In the genomic region with DNA sequence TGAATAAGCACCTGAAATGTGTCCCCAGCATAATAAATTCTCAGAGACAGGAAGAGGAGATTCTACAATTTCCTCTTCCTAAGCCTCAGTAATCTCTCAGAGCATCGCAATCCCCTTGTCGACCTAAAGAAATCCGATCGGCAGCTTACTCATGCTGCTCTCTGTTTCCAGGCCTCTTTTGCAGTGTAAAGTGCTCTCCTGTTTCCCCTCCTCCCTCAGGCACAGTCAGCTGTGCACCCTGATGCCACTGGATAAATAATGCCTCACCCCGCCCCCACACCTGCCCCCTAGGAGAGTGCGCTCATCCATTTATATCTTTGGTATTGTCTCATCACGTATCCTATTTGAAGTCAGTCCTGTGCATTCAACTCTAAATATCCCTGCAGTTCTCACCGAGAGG, we compare ENCODE assay signal across 13 mouse cellular contexts. TPM values are rescaled to one million over a fixed set of nuclear protein-coding genes. Genes with fewer than 3 reads are reported as not detected.
DNase-seq lines count a peak whose midpoint lies in the region; ATAC-seq and TF ChIP-seq lines count a peak whose summit lies in the region.
"Had no signal": no experiment of that assay in that cellular context is flagged by ENCODE, and none has a peak within 500 bp of the region (broad histone marks: within the 10 kb centered on the region; RNA-seq: fewer than 3 reads in every experiment).

No protein-coding gene starts in this region.

- H3K9me3 ChIP-seq in hindbrain, embryonic 10.5 days, result no peaks in the 10 kb centered on the region
- H3K9me3 ChIP-seq in midbrain, embryonic 14.5 days (ENCODE audit: control insufficient read depth, low read length), result no peaks in the 10 kb centered on the region

- WGBS in hindbrain, embryonic 10.5 days, result 19% methylated on average over 8 of the region's 8 CpGs
- WGBS in midbrain, embryonic 14.5 days, result 8% methylated on average over 8 of the region's 8 CpGs

- DNase-seq in ES-CJ7 (ENCODE audit: low read depth, low spot score), result peak; percentile 18
- peak; percentile 47 for DNase-seq in brain, embryonic 14.5 days (ENCODE audit: low read depth)
- DNase-seq in hindbrain, embryonic 10.5 days (ENCODE audit: low spot score), result peak; percentile 16
- DNase-seq in midbrain, embryonic 14.5 days, result peak; percentile 43
- DNase-seq in left cerebral cortex, postnatal 25 days (ENCODE audit: low spot score in 2 of 2), result no peak
- no peak for DNase-seq in layer of hippocampus, adult 18-20 months (ENCODE audit: low spot score in 2 of 2)
- DNase-seq in heart, adult 8-10 months (ENCODE audit: low spot score), result no peak
- DNase-seq: adrenal gland, adult 2 months; cerebellum, adult 9-11 months; gastrocnemius, postnatal 10 days; layer of hippocampus, postnatal 36 days; lung, embryonic 14.5 days had no signal

- no peaks in the 10 kb centered on the region for H3K27me3 ChIP-seq in hindbrain, embryonic 10.5 days (ENCODE audit: insufficient read depth, poor library complexity, severe bottlenecking)
- no peaks in the 10 kb centered on the region for H3K27me3 ChIP-seq in midbrain, embryonic 14.5 days (ENCODE audit: control insufficient read depth, insufficient read depth, low read length)

- no peak for TF ChIP-seq CTCF in brain, embryonic 14.5 days (IDR thresholded peaks at IDR 0.05; ENCODE audit: borderline replicate concordance, extremely low read depth, insufficient read depth, insufficient read length)

- no peak overlapping the region for H3K9ac ChIP-seq in midbrain, embryonic 14.5 days (replicated peaks; ENCODE audit: low read length)
- H3K9ac ChIP-seq: lung, embryonic 14.5 days had no signal

- 0 out of 2 replicates have a peak overlapping the region, but pooled peaks have one; percentile 51 for H3K27ac ChIP-seq in hindbrain, embryonic 10.5 days
- H3K27ac ChIP-seq in midbrain, embryonic 14.5 days (replicated peaks; ENCODE audit: low read depth, low read length), result no peak overlapping the region

- H3K4me3 ChIP-seq in hindbrain, embryonic 10.5 days, result no peak overlapping the region
- no peak overlapping the region for H3K4me3 ChIP-seq in midbrain, embryonic 14.5 days (replicated peaks; ENCODE audit: low read depth, low read length)

- intact Hi-C loops in left cerebral cortex, postnatal 25 days (cut with DNase I), result no loop called here

- peak overlapping the region; percentile 13 for H3K4me2 ChIP-seq in midbrain, embryonic 14.5 days (ENCODE audit: low read length)
- H3K4me2 ChIP-seq: lung, embryonic 14.5 days had no signal

- H3K36me3 ChIP-seq in hindbrain, embryonic 10.5 days, result no peaks in the 10 kb centered on the region
- no peaks in the 10 kb centered on the region for H3K36me3 ChIP-seq in midbrain, embryonic 14.5 days (ENCODE audit: control insufficient read depth, insufficient read depth, low read length)

- TF ChIP-seq POLR2A in brain, embryonic 14.5 days (IDR thresholded peaks at IDR 0.05; ENCODE audit: borderline replicate concordance, extremely low read depth, insufficient read depth, insufficient read length, poor library complexity, severe bottlenecking), result no peak

- peaks cover 10% of the 10 kb centered on the region for H3K4me1 ChIP-seq in hindbrain, embryonic 10.5 days (replicated peaks)
- no peaks in the 10 kb centered on the region for H3K4me1 ChIP-seq in midbrain, embryonic 14.5 days (ENCODE audit: control insufficient read depth, insufficient read depth, low read length)

- peak; percentile 62; the same call in 1 of the 2 replicates for ATAC-seq in midbrain, embryonic 14.5 days (ENCODE audit: low FRiP score, low TSS enrichment)
- no peak for ATAC-seq in granulocyte monocyte progenitor cell, adult 5-6 weeks (replicated peaks; ENCODE audit: poor library complexity, severe bottlenecking)

RNA-seq across cellular contexts. Expression of a gene that starts 41.9 kb away (rescaled TPM):
- 51.6 and 82.4 TPM in 2 replicates for polyA plus RNA-seq in brain, embryonic 14.5 days (2012; rRNA removed)
- polyA plus RNA-seq in hindbrain, embryonic 10.5 days (2016; fragmentation: Nextera tagmentation; extraction: Ambion mirVana), result 91.5 and 96.0 TPM in 2 replicates
- 220 and 249 TPM in 2 replicates for polyA plus RNA-seq in midbrain, embryonic 14.5 days (2014; fragmentation: Nextera tagmentation; extraction: Ambion mirVana)
- 10 to 100 TPM; 74.6 to 75.6 TPM for total RNA-seq in left cerebral cortex, postnatal 25 days (2021)
- 100 to 1,000 TPM; 115 to 121 TPM for total RNA-seq in layer of hippocampus, adult 18-20 months (2021)
- total RNA-seq in granulocyte monocyte progenitor cell, adult 5-6 weeks (2014; fragmentation: Nextera tagmentation), result 42.1 and 50.6 TPM in 2 replicates
- 85.5 and 114 TPM in 2 replicates for total RNA-seq in granulocyte monocyte progenitor cell, adult 5-6 weeks (2017)
- total RNA-seq in heart, adult 8-10 months (2022), result 10 to 100 TPM; 41.5 to 45.6 (median 43.7) TPM

Comparison
In these comparisons a context has a peak if more than half of its experiments do, and no peak if none do; other contexts are left out.
1. DNase-seq: peak in ES-CJ7 (single experiment), brain, embryonic 14.5 days (single experiment), hindbrain, embryonic 10.5 days (single experiment) and midbrain, embryonic 14.5 days (single experiment); none in left cerebral cortex, postnatal 25 days (0 of 2), layer of hippocampus, adult 18-20 months (0 of 2) and heart, adult 8-10 months (single experiment).